Mouse (Mus musculus): Measurements from ENCODE around the gene Myo3a. TPM values are rescaled to one million over a fixed set of nuclear protein-coding genes. Genes with fewer than 3 reads are reported as not detected.

Myo3a gene
- not detected in 2 replicates for polyA plus RNA-seq (2015; fragmentation: Nextera tagmentation; extraction: Ambion mirVana)

DNA sequence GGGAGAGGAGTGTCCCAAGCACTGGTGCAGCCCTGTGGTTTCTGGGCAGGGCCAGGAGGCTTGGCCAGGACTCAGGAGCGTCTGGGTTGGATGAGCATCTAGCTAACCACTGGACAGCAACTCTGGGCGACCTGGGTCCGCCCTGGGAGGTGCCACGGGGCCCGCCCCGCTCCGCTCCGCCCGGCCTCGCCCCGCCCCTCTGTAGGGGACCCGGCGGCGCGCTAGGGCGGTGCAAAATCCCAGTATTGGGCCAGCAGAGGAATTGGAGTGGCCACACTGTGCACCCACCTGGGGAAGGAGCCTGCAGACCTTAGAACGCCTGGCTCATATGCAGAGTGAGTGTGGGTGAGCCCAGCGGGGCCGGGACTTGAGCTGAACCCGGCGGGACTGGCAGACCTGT is at the start of gene Myo3a:
Myo3a (plus strand) TSS at position 196 of the 400 bp plus-strand sequence.

GRCm38 (mm10) chr2:22621828-22622731 is 394.8 kb downstream of the Myo3a start, which contains the start of gene Gad2:
Gene Gad2, plus strand, starts transcription at chr2:22622205.

Small RNA genes within 50 kb of the gene (microRNA-seq; reads per million reads assigned to microRNA genes)
- not detected for gene Gm23636
- gene Mir3967: not detected

Measured in neural tube, postnatal 0 days (tissue).